Mouse (Mus musculus) ES-E14 (cell line): ENCODE measurements around the gene Twnk. TPM values are rescaled to one million over a fixed set of nuclear protein-coding genes. Genes with fewer than 3 reads are reported as not detected.

Source experiments
- DNase-seq: peaks from one replicate; pipeline ENCODE4 v3.0.0-alpha.2; 2013; ENCODE audit warnings: low read depth, low spot score
- H3K27ac ChIP-seq: 2 replicates; pipeline ENCODE4 v1.5.1; 2012; ENCODE audit warnings: low read depth, mild to moderate bottlenecking, low read length, moderate library complexity, mixed read lengths; ENCODE audit not compliant: poor library complexity, insufficient read depth, severe bottlenecking
- H3K36me3 ChIP-seq: 2 replicates; pipeline ENCODE4 v1.6.1; 2012; ENCODE audit warnings: mild to moderate bottlenecking, low read length, moderate library complexity, mixed read lengths; ENCODE audit not compliant: control insufficient read depth, poor library complexity, insufficient read depth, severe bottlenecking
- H3K4me1 ChIP-seq, 2 experiments: fragments of 150-350 bp in 1 of 2; sonication (generic) in 1 of 2; 2 replicates each; pipeline ENCODE4 v1.6.1; 2012; ENCODE audit warnings: low read length in 2 of 2, mild to moderate bottlenecking in 1 of 2, mixed read lengths in 1 of 2; ENCODE audit not compliant: control insufficient read depth in 2 of 2, insufficient read depth in 2 of 2, poor library complexity in 1 of 2
- H3K4me3 ChIP-seq, 2 experiments: fragments of 150-350 bp in 1 of 2; sonication (generic) in 1 of 2; 2 replicates each; pipeline ENCODE4 v1.5.1; 2012; ENCODE audit warnings: low read length in 2 of 2, low read depth in 1 of 2, mild to moderate bottlenecking in 1 of 2, mixed read lengths in 1 of 2; ENCODE audit not compliant: insufficient read depth in 1 of 2, poor library complexity in 1 of 2, severe bottlenecking in 1 of 2
- H3K9ac ChIP-seq: 2 replicates; pipeline ENCODE4 v1.6.1; 2012; ENCODE audit warnings: low read depth, mild to moderate bottlenecking, low read length, mixed read lengths; ENCODE audit not compliant: poor library complexity, insufficient read depth, severe bottlenecking
- H3K9me3 ChIP-seq: fragments of 150-350 bp; sonication (generic); 2 replicates; pipeline ENCODE4 v1.6.1; 2012; ENCODE audit warnings: low read depth, mild to moderate bottlenecking, low read length; ENCODE audit not compliant: control insufficient read depth, insufficient read depth
- CHD2 ChIP-seq: IDR thresholded peaks from 2 replicates; pipeline ENCODE4 v1.6.1; 2014; ENCODE audit warnings: mild to moderate bottlenecking, low read depth, low read length, inconsistent platforms
- HCFC1 ChIP-seq: IDR thresholded peaks from 2 replicates; pipeline ENCODE4 v1.6.1; 2012; ENCODE audit warnings: low read length, inconsistent platforms, borderline replicate concordance; ENCODE audit not compliant: insufficient read depth
- MAFK ChIP-seq: IDR thresholded peaks from 2 replicates; pipeline ENCODE4 v1.6.1; 2014; ENCODE audit warnings: mild to moderate bottlenecking, low read depth, low read length, inconsistent platforms; ENCODE audit not compliant: insufficient read depth
- ZC3H11A ChIP-seq: IDR thresholded peaks from 2 replicates; pipeline ENCODE4 v1.6.1; 2012; ENCODE audit warnings: low read depth, mild to moderate bottlenecking, inconsistent platforms, low read length, borderline replicate concordance
- ZNF384 ChIP-seq: IDR thresholded peaks from 2 replicates; pipeline ENCODE4 v1.6.1; 2012; ENCODE audit warnings: low read depth, low read length, inconsistent platforms
- in situ Hi-C, 2 experiments: fragments of 600-800 bp; cut with MboI; formaldehyde crosslinking; loops; one replicate each; pipeline ENCODE4 v1.15.1; 2025; ENCODE audit warnings: low sequenced_read_pairs in 2 of 2, inconsistent platforms in 1 of 2; ENCODE audit not compliant: unreplicated experiment in 2 of 2
- total RNA-seq: library from RNA; depleted of rRNA; stranded (reverse); fragments of 300-350 nt; gene quantifications from 2 replicates; pipeline ENCODE4 v1.2.3, GENCODE M21; 2012

Twnk gene
- total RNA-seq, 1 experiment: 28.5 TPM

DNA sequence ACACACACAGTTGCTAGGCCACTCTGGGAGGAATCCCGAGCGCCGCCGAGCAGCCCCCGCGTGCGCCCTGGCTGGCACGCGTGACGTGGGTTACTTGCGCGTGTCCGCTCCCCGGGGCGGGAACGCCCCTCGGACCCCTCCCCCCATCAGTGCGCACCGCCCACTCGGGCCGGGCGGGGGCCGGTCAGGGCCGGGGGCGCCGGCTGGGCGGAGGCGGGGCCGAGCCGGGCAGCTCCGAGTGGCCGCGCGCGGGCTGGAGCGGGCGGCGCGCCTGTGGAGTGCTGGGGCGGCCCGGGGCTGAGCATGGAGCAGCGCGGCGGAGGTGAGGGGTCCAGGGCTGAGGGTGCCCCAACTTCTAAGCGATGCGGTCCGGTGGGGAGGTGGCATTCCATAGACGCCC lies 12.4 kb downstream of the Twnk start:
- no peak for DNase-seq
- H3K4me3 ChIP-seq: peak overlapping the region; percentile 62 to 72
- H3K9ac ChIP-seq: peak overlapping the region; percentile 71
- peaks cover 3% of the 10 kb centered on the region; the same call in 1 of the 2 replicates for H3K36me3 ChIP-seq
- H3K27ac ChIP-seq: no peak overlapping the region
- H3K4me1 ChIP-seq: peaks cover 13 to 17% of the 10 kb centered on the region in 2 experiments
- TF ChIP-seq ZNF384: no peak
- no peak for TF ChIP-seq ZC3H11A
- TF ChIP-seq CHD2: no peak
- TF ChIP-seq HCFC1: no peak
- TF ChIP-seq MAFK: no peak
- in situ Hi-C loops: no loop called here
- no peaks in the 10 kb centered on the region for H3K9me3 ChIP-seq

DNA sequence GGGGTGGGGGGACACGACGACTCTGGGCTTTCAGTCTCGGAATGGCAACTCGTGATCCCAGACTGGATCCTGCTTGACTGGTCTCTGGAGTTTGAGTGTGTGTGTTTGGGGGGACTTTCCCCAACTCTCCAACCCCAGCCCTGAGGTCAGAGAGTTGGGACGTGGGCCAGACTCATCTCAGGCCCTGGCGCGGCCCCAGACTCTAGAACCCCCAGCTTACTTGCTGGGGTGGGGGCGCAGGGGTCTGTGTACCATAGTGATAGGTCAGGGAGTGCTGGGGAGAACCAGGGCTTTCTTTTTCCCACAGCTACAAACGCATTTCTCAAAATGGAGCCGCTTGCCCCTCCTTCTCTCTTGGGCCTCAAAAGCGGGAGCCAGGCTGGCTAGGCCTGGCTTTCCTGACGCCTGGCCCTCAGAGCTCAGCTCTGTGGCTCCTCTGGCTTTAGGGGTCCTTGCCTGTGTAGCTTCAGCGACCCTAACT lies 12.9 kb downstream of the Twnk start:
- peak overlapping the region; percentile 62 to 72 for H3K4me3 ChIP-seq
- H3K36me3 ChIP-seq: peaks cover 3% of the 10 kb centered on the region; the same call in 1 of the 2 replicates
- DNase-seq: no peak
- H3K27ac ChIP-seq: no peak overlapping the region
- H3K4me1 ChIP-seq: peaks cover 8 to 17% of the 10 kb centered on the region in 2 experiments
- TF ChIP-seq MAFK (no peak), ZC3H11A (no peak), ZNF384 (no peak), HCFC1 (no peak), CHD2 (no peak)
- in situ Hi-C loops: no loop called here
- peak overlapping the region; percentile 78 for H3K9ac ChIP-seq
- no peaks in the 10 kb centered on the region for H3K9me3 ChIP-seq

DNA sequence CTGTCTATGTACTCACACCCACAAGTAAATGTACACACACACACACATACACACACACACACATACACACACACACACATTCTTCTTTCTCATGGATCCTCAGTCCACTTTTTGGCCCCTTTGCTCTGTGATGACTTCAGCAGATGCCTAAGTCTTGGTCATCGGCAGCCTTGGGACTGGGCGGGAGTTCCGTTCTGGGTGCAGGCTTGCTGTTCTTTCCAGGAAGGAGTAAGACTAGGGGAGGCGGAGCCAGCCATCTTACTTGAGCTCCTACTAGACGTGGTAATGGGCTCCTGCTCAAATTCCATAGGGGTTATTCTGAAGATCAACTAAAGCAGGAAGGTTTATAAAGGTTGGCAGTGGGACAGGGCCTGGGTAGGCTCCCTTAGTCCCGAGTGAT lies 14.9 kb downstream of the Twnk start:
- no peak for TF ChIP-seq CHD2
- no peak for TF ChIP-seq ZC3H11A
- TF ChIP-seq MAFK: no peak
- no peak for TF ChIP-seq HCFC1
- TF ChIP-seq ZNF384: no peak
- Histone ChIP-seq H3K9me3 (no peaks in the 10 kb centered on the region), H3K4me1 (peaks cover under 1 to 24% of the 10 kb centered on the region in 2 experiments; a peak in 3 of 4 replicates), H3K27ac (no peak overlapping the region), H3K36me3 (peaks cover 13% of the 10 kb centered on the region; the same call in 1 of the 2 replicates), H3K4me3 (no peak overlapping the region), H3K9ac (no peak overlapping the region)
- in situ Hi-C loops: no loop called here
- no peak for DNase-seq

DNA sequence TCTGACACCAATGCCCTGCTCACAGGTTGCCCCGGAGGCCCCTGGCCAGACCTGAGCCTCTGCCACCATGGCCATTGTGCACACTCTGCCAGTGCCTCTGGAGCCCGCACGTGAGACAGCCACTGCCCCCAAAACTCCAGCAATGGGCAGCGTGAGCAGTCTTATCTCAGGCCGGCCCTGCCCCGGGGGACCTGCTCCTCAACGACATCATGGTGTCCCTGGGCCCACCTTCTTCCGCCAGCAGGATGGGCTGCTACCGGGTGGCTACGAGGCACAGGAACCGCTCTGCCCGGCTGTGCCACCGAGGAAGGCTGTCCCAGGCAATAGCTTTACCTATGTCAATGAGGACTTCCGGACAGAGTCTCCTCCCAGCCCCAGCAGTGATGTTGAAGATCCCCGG lies 15.9 kb downstream of the Twnk start:
- Histone ChIP-seq H3K9ac (no peak overlapping the region), H3K27ac (no peak overlapping the region), H3K36me3 (peaks cover 21% of the 10 kb centered on the region; the same call in 1 of the 2 replicates), H3K9me3 (no peaks in the 10 kb centered on the region), H3K4me3 (no peak overlapping the region), H3K4me1 (peaks cover 2 to 26% of the 10 kb centered on the region in 2 experiments; a peak in 3 of 4 replicates)
- TF ChIP-seq CHD2 (no peak), ZC3H11A (no peak), HCFC1 (no peak), MAFK (no peak)
- DNase-seq: no peak
- in situ Hi-C loops: no loop called here

DNA sequence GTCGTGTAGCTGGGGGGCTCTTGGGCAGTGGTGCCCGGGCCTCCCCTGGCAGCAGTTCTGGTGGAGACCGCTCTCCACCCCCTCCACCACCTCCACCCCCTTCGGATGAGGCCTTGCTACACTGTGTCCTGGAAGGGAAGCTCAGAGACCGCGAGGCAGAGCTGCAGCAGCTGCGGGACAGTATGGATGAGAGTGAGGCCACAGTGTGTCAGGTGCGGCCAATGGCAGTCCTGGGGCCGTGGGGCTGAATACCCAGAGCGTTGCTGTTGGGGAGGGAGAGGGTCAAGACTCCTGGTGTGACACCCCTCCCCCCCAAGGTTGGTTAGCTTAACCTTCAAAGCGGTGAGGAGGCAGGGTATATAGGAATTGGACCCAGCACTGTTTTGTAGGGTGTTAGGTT lies 18.5 kb downstream of the Twnk start:
- DNase-seq: no peak
- Histone ChIP-seq H3K4me1 (peaks cover 8 to 43% of the 10 kb centered on the region in 2 experiments; a peak in 3 of 4 replicates), H3K36me3 (peaks cover 25% of the 10 kb centered on the region; the same call in 1 of the 2 replicates), H3K27ac (no peak overlapping the region), H3K9ac (no peak overlapping the region), H3K9me3 (no peaks in the 10 kb centered on the region), H3K4me3 (no peak overlapping the region)
- in situ Hi-C loops: no loop called here
- TF ChIP-seq CHD2 (no peak), ZC3H11A (no peak), MAFK (no peak), ZNF384 (no peak), HCFC1 (no peak)
